10 mouse cellular contexts compared by ENCODE assay signal in the genomic region with DNA sequence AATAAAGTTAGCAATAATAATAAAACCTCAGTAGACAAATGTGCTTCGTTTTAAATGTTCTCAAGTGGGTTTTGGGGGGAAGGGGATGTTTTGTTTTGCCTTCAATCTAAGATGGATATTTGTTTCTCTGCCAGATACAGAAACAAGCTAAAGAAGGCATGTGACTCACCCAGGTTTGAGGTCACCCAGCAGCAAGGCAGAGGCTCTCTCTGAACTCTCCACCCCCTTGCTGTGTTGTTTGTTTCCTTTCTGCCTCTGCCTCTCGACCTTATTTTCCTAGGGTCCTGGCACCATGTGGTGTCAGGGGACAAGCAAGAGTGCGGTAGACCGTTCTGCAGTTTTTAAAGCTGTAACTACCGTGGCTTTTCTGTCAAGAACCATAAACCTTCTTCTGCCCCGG. TPM values are rescaled to one million over a fixed set of nuclear protein-coding genes. Genes with fewer than 3 reads are reported as not detected.
A peak's percentile ranks its signal among the peaks of the same experiment; 100 is the strongest.
DNase-seq lines count a peak whose midpoint lies in the region; ATAC-seq lines count a peak whose summit lies in the region.
"Had no signal": no experiment of that assay in that cellular context is flagged by ENCODE, and none has a peak within 500 bp of the region (broad histone marks: within the 10 kb centered on the region; RNA-seq: fewer than 3 reads in every experiment).

No protein-coding gene starts in this region.

- ATAC-seq in liver, embryonic 11.5 days (replicated peaks; ENCODE audit: low FRiP score): no peak
- ATAC-seq in liver, embryonic 16.5 days (ENCODE audit: low read depth): no peak

- H3K4me2 ChIP-seq in liver, embryonic 11.5 days: peak overlapping the region; percentile 54
- H3K4me2 ChIP-seq in liver, embryonic 16.5 days (ENCODE audit: low read depth, low read length): peak overlapping the region; percentile 31; the same call in 1 of the 2 replicates

- no peaks in the 10 kb centered on the region for H3K27me3 ChIP-seq in liver, embryonic 11.5 days (replicated peaks; ENCODE audit: control insufficient read depth, insufficient read depth, low read length)
- H3K27me3 ChIP-seq in liver, embryonic 16.5 days (ENCODE audit: control insufficient read depth, insufficient read depth, low read depth, low read length): no peaks in the 10 kb centered on the region

- no peaks in the 10 kb centered on the region for H3K4me1 ChIP-seq in liver, embryonic 11.5 days (replicated peaks; ENCODE audit: control insufficient read depth, insufficient read depth, low read length)
- peaks cover 2% of the 10 kb centered on the region; the same call in 1 of the 2 replicates for H3K4me1 ChIP-seq in liver, embryonic 16.5 days (ENCODE audit: control insufficient read depth, low read depth, low read length)

- no peak overlapping the region for H3K9ac ChIP-seq in liver, embryonic 11.5 days (ENCODE audit: low read depth, low read length)
- no peak overlapping the region for H3K9ac ChIP-seq in liver, embryonic 16.5 days (ENCODE audit: low read depth, low read length)

- no peak overlapping the region for H3K27ac ChIP-seq in liver, embryonic 11.5 days (ENCODE audit: low read depth, low read length)
- H3K27ac ChIP-seq in liver, embryonic 16.5 days (ENCODE audit: low read length): no peak overlapping the region
- H3K27ac ChIP-seq: kidney, postnatal 0 days had no signal

- H3K9me3 ChIP-seq in liver, embryonic 11.5 days (ENCODE audit: control insufficient read depth, low read length): no peaks in the 10 kb centered on the region
- H3K9me3 ChIP-seq in liver, embryonic 16.5 days (replicated peaks; ENCODE audit: control insufficient read depth, low read length): no peaks in the 10 kb centered on the region

- DNase-seq in heart, adult 11 months: peak; percentile 66
- no peak for DNase-seq in heart, adult 8-10 months (ENCODE audit: low spot score)
- no peak for DNase-seq in liver, embryonic 11.5 days (ENCODE audit: low spot score)
- DNase-seq in liver (no peak), adipocyte (ENCODE audit: low spot score) (peak; percentile 28)
- DNase-seq in ovary, adult 18-20 months (ENCODE audit: low spot score): no peak
- DNase-seq in cerebellum, postnatal 14 days: no peak
- DNase-seq: lung, postnatal 14 days had no signal

- H3K4me3 ChIP-seq in liver, embryonic 11.5 days (ENCODE audit: low read depth, low read length): no peak overlapping the region
- H3K4me3 ChIP-seq in liver, embryonic 16.5 days (ENCODE audit: low read depth, low read length): no peak overlapping the region

- H3K36me3 ChIP-seq in liver, embryonic 11.5 days (ENCODE audit: control insufficient read depth, insufficient read depth, low read length): no peaks in the 10 kb centered on the region
- no peaks in the 10 kb centered on the region for H3K36me3 ChIP-seq in liver, embryonic 16.5 days (ENCODE audit: control insufficient read depth, insufficient read depth)

- WGBS in liver, embryonic 11.5 days: 25% methylated on average over 6 of the region's 6 CpGs
- WGBS in liver, embryonic 16.5 days (ENCODE audit: insufficient replicate concordance): 29% methylated on average over 6 of the region's 6 CpGs

RNA-seq across cellular contexts. Expression of a gene that starts 8.6 kb away (rescaled TPM):
- total RNA-seq in heart, adult 8-10 months (2022): 10 to 100 TPM; 17.3 to 23.2 (median 20.6) TPM
- polyA plus RNA-seq in liver, embryonic 11.5 days (2014; fragmentation: Nextera tagmentation; extraction: Ambion mirVana): 3.1 and 3.6 TPM in 2 replicates
- 0.71 and 0.79 TPM in 2 replicates for polyA plus RNA-seq in liver, embryonic 16.5 days (2015; fragmentation: Nextera tagmentation; extraction: Ambion mirVana)

Comparison
In these comparisons a context has a peak if more than half of its experiments do, and no peak if none do; other contexts are left out.
1. DNase-seq: peak in heart, adult 11 months (single experiment) and adipocyte (single experiment); none in heart, adult 8-10 months (single experiment), liver, embryonic 11.5 days (single experiment), liver (single experiment), ovary, adult 18-20 months (single experiment) and cerebellum, postnatal 14 days (0 of 2).